Mouse (Mus musculus): ENCODE measurements around the gene Tln2.
"Not testable (repeated sequence)": the region's sequence is repeated elsewhere in the genome, so short reads cannot be mapped to it uniquely, and the experiment has no call there.

The Tln2 gene

DNA sequence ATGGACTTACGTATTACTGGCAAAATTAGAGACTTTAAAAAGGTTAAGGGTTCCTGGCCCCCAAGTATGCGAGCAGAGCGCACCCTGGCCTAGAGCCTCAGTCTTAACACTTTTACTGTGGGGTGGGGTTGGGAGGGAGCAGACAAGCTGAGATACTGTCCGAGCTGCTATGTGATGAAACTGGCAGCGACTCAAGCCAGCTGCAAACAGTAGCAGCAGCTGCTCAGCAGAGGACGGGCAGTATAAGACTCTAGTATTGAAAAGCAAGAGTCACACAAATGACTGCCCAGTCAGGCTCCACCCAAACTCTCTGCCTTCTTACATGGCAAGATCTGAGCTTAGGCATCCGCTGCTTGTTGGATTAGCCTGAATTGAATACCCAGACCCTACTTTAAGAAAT lies 206.1 kb downstream of the Tln2 start:
- DNase-seq: peak; percentile 35 to 44

DNA sequence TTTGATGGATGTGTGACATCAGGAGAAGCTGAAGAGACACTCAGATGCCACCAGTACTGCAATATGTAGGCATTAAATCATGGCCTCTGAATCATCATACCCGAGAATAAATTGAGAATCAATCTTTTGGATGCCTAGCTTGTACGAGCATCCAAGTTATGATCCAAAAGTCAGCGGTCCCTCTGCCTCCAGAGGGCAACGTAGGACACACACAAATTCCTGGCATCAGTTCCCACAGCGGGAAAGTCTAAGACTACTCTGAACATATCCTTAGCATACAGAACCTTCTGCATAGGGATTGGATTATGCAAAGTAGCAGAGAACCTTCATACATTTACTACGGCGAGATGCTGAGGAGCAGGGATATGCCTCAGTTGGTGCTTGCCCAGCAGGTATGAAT lies 210.5 kb downstream of the Tln2 start:
- peak; percentile 21 to 30 for DNase-seq

DNA sequence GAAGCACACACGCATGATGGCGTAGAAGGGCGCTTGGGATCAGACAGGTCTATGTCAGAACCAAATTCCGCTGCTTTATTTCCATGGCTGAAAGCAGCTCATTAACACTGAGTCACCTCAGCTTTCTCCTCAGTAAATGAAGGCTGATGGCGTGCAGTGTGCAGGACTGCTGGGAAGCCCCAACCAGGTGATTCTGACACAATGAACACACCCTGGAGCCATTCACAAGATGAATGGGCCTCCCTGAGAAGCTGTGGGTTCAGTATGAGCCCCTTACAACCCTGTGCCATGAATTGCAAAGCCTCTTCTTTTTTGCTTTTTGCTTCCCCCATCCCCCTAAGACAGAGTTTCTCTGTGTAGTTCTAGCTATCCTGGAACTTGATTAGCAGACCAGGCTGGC lies 212.3 kb downstream of the Tln2 start:
- no peak for DNase-seq

DNA sequence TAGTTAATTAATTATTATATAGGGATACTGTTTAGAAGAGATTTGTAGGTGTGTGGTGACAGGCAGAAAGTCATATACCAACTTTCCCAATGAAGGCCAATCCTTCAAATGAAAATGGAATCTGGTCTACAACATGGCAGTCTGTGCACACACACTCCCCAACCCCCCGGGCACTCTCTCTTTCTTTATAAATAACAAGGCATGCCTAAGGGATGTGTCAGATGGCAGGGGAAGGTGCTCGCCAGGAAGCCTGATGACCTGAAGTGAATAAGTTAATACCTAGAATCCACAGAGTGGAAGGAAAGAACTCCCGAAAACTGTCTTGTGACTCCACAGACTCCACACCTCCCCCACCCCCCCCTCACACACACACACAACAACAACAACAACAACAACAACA lies 228.2 kb downstream of the Tln2 start:
- DNase-seq: no peak

DNA sequence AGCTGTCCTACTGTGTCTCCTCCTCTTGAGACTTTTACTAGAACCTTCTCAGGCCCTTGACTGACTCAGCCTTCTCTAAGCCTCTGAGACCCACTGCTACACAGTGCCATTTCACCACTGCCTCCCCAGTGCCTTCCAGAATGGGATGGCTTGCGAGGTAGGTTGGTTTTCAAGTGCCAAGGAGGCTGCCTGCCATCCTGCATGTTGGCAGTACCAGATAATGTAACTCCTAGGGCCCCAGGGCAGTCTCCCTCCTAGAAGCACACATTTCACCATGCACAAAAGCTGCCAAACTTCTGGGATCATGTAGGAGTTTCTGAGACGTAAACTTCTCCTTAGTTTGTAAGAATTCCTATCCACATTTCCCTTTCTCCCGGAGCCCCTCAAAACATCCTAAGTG lies 231.1 kb downstream of the Tln2 start:
- DNase-seq: no peak

- DNase-seq: peak in 1 of 2 experiments; percentile 15
Measured at GRCm38 (mm10) chr9:67321886-67322285, 237.6 kb downstream of the Tln2 start.

DNA sequence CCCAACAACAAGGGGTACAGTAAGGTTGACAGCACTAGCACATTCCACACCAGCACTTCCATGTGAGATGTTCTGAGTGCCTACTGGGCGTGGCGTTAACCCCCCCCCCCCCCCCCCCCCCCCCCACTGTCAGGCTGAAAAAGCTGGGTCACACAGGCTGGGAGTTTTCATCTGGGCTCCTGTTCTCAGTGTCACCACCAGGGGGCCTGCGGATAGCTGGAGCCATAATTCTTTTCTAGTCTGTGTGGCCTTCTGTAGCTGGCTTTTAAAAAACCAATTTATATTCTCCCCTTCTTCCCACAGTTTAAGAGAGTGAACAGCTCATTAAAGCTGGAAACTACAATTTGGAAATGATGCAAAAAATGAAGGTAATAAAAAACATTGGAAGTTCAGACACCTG lies 244.1 kb downstream of the Tln2 start:
- DNase-seq: peak; percentile 78 to 82

DNA sequence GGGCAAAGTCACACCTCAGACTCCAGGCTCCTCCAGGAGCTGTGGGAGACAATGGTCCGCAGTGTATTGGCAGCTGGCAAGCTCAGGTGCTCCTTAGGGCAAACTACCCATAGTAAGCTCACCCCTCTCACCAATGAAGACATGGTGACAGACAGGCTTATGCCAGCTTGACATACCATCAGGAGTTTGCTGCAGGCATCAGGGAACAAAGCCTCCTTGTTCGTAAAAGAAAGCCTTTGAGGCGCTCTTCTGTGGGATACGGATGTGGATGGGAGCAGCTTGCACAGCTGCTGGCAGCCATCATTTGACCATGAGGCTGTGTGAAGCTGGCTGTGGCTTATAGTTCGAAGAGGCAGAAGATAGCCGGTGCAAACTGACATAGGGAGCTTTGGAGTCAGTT lies 254.5 kb downstream of the Tln2 start:
- no peak for DNase-seq

GRCm38 (mm10) chr9:67303986-67304385 lies 255.5 kb downstream of the Tln2 start:
- peak in 1 of 2 experiments; percentile 31 for DNase-seq

DNA sequence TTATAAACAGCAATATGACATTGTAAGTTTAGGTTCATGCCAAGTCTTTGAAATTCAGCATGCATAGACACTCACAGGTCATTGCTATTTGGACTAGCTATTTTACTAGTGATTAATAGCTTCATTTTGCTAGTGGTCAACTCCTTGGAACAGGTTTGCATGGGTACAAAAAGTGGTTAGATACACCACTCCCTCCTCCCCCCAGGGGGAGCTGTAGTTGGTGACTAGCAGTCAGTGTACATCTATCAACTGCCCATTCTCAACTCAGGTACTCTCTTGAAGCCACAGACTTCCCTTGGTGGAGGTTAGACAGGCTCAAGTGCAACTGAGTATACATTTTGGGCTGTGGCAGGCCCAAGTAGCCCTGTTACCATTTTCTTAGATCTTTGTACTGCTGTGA lies 256.5 kb downstream of the Tln2 start:
- DNase-seq: no peak

GRCm38 (mm10) chr9:67302386-67302989 lies 257.0 kb downstream of the Tln2 start:
- no peak for DNase-seq

- no peak for DNase-seq
Measured at GRCm38 (mm10) chr9:67301571-67301970, 257.9 kb downstream of the Tln2 start.

DNA sequence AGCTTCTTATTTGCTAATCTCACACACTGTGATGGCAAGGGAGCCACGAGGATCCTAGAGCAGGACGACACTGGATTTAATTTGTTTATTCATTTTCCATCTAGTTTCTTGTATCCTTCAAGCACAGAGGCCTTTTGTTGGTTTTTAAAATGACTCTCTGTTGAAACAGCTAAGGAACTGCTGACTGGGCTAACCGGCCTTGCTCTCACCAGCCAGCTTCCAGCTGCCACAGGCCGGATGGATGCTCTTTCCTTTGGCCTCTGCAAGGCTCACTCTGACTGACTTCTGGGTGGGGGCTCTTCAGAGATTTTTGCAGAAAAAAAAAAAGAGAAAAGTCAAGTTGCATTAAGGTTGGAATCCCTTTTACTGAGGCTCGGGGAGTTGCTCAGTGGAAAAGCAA lies 258.7 kb downstream of the Tln2 start:
- no peak for DNase-seq

DNA sequence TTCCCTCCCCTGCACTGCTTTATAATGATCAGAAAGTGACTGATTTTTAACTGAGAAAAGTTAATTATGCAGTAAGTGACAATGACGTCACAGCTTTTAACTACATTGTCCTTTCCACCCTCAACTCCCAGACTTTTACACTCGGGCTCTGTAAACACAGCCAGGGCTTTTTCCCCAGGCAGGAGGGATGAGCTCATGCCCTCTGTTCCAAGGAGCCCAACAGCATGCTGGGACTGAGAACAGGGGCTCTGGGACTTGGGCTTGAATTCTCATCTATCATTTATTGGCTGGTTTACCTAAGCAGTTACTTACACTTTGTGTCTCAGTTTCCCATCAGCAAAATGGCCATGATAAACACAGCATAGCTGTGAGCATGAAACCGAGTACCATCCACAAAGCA lies 259.2 kb downstream of the Tln2 start:
- no peak for DNase-seq

- peak in 1 of 2 experiments; percentile 31 for DNase-seq
Measured at GRCm38 (mm10) chr9:67299164-67299563, 260.3 kb downstream of the Tln2 start.

DNA sequence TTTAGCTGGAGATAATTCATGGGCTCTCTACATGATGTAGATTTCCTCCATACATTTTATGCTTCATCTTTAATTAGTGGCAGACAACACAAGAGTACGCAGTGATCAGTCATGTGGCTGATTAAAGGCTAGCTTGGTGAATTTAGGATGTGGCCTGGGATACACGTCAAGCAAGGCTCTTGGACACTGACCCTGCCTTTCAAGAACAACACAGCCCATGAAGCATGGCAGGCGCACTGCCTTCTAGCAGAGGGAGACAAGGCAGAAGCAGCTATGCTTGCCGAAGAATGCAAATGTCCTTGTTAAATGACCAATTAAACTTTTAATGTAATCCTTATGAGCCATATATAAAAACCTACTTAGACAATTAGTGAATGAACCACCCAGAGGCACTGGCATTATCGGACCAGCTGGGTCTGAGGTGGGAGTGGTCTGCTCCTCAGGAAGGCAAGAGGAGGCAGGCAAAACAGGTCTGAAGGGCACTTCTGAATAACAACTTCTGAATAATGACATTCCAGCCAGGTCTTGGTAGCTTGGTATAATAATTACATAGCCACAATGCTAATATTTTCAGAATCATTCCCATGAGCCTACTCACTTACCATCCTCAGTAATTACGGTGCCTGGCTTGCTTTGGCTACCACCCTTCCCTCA lies 262.1 kb downstream of the Tln2 start:
- DNase-seq: peak in 1 of 2 experiments; percentile 41

GRCm38 (mm10) chr9:67287457-67287856 lies 272.0 kb downstream of the Tln2 start:
- no peak for DNase-seq

GRCm38 (mm10) chr9:67286801-67287200 lies 272.7 kb downstream of the Tln2 start:
- no peak for DNase-seq

DNA sequence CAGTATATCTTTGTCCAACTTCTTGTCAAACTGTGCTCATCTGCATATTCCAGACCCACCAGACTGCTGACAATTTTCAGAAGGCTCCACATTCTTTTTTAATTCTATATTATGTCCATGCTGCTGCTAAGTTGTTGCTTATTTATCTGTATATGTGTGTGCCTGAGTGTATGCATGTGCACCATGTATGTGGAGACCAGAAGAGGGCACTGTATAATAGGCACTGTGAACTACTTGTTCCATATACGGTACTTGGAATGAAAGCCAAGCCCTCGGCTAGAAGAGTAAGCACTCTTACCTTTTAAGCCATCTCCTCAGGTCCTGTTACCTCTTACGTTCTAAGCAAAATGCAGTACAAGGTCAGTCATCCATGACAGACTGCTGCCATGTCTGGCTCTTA lies 274.0 kb downstream of the Tln2 start:
- DNase-seq: no peak

DNA sequence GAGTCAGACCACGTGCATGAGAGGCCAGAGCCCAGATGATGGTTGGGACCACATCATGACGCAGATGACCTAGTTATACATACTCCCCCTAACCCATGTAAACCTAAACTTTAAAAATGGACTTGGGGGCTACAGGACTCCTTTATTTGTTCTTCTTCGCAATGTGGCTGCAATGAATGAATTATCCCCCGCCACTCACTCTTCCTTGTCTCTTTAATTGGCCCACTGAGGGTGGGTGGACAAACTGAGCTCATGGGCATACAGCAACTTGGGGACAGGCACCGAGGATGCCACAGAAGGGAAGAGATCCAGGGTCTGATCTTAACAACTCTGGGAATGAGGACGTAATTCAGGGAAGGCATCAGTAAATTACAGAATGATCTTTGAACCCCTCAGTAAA lies 277.7 kb downstream of the Tln2 start:
- no peak for DNase-seq

GRCm38 (mm10) chr9:67280311-67280710 lies 279.2 kb downstream of the Tln2 start:
- not testable (repeated sequence) for DNase-seq

- no peak for DNase-seq
Measured at GRCm38 (mm10) chr9:67276446-67276845, 283.1 kb downstream of the Tln2 start.

DNA sequence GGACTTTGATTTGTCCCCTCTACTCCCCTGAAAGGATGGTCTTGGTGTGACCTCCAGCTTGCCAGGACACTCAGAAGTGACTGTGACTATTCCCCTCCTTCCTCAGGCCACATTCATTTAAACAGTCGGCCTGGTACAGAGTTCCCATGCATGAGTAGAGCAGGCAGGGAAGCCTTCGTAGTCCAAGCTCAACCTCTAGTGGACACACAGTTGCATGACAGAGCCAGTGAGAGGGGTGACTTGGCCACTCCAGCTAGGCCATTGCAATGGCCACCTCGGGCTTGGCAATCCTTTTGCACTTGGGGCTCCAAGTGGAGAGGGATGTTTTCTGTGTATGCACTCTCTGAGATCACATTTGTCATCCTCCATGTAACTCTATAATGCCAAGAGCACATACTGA lies 285.2 kb downstream of the Tln2 start:
- DNase-seq: peak; percentile 39 to 59

DNA sequence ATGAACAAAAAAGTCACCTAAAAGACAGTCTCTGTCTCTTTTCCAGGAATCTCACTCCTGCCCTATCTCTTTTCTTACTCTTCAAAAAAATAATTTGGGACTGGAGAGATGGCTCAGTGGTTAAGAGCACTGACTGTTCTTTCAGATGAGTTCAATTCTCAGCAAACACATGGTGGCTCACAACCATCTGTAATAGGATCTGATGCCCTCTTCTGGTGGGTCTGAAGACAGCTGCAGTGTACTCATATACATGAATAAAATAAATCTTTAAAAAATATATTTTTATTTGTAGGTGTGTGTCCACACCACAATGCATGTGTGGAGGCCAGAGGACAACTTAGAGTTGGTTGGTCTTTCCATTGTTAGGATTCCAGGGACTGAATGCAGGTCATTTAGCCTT lies 286.1 kb downstream of the Tln2 start:
- DNase-seq: no peak

DNA sequence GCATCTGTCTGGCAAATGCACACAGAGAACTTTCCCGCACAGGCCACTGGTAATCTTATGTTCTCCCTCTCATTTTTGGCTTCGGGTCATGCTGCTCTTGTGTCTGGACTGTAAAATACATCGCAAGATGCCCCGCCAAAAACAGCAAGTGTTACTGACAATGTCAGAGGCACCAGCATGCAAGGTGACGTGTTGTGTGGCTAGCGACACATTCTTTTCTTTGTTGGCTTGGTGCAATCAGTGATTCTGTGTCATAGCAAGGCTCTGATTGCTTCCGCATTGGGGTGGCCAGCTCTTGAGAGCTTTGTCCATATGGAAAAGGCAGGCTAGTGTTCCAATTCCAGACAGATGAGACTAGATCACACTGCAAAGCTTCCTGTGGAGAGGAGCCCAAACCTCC lies 288.8 kb downstream of the Tln2 start:
- DNase-seq: no peak

Data from kidney, postnatal 4 days (tissue).